Mouse (Mus musculus) brain, embryonic 14.5 days (tissue): Measurements from ENCODE around the gene Mast4.

Source experiments
- CTCF ChIP-seq: fragments of 200-500 bp; IDR thresholded peaks from 2 replicates; pipeline ENCODE4 v1.5.1; 2012; ENCODE audit warnings: inconsistent platforms, mild to moderate bottlenecking, moderate library complexity, borderline replicate concordance; ENCODE audit not compliant: insufficient read depth, insufficient read length; ENCODE audit errors: extremely low read depth
- POLR2A ChIP-seq: fragments of 200-500 bp; IDR thresholded peaks from 2 replicates; pipeline ENCODE4 v1.6.1; 2012; ENCODE audit warnings: mild to moderate bottlenecking, inconsistent platforms, borderline replicate concordance; ENCODE audit not compliant: poor library complexity, insufficient read depth, insufficient read length, severe bottlenecking; ENCODE audit errors: extremely low read depth

DNA sequence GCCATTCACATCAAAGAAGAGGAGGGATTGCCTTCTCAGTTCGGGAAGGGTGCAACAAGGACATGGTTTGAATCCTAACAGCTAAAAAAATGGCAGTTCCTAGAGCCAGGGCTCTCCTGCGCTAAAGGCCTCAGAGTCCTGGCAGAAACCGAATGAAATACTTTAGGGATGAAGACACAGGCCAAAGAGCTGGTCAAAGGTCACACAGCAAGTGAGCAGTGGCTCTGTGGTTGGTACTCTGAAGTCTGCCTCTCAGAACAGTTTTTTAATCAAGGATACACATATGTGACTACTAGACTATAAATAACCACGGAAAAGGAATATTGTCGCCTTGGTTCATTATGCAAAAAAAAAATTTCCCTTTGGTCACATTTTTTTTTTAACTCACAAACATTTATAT is 1.9 kb upstream of the Mast4 start:
- no peak for TF ChIP-seq POLR2A
- no peak for TF ChIP-seq CTCF
